Mouse (Mus musculus) C2C12 (cell line): ENCODE data around the gene Naxe.

ENCODE experiments used
- CEBPB ChIP-seq: IDR thresholded peaks from one replicate; pipeline ENCODE4 v1.6.1; 2011; ENCODE audit warnings: low read depth, mild to moderate bottlenecking, control low read depth, moderate library complexity
- CTCF ChIP-seq: IDR thresholded peaks from one replicate; pipeline ENCODE4 v1.5.1; 2011; ENCODE audit not compliant: control insufficient read depth, insufficient read depth, insufficient read length

- no peak for TF ChIP-seq CTCF
- TF ChIP-seq CEBPB, result no peak
These were observed 31.8 kb upstream of the Naxe start for GRCm38 (mm10) chr3:88090106-88090505.
